Mouse (Mus musculus): ENCODE measurements around the gene Adap1.

Gene Adap1

GRCm38 (mm10) chr5:139325395-139325966 lies at the start of gene Adap1:
TSS of gene Adap1 (minus strand) at chr5:139325622.
- peak; percentile 60 to 62 for DNase-seq (ENCODE audit: low spot score in 2 of 2)

- no peak for DNase-seq (ENCODE audit: low spot score in 2 of 2)
Observed at GRCm38 (mm10) chr5:139374841-139375240, 49.4 kb upstream of the Adap1 start.

DNA sequence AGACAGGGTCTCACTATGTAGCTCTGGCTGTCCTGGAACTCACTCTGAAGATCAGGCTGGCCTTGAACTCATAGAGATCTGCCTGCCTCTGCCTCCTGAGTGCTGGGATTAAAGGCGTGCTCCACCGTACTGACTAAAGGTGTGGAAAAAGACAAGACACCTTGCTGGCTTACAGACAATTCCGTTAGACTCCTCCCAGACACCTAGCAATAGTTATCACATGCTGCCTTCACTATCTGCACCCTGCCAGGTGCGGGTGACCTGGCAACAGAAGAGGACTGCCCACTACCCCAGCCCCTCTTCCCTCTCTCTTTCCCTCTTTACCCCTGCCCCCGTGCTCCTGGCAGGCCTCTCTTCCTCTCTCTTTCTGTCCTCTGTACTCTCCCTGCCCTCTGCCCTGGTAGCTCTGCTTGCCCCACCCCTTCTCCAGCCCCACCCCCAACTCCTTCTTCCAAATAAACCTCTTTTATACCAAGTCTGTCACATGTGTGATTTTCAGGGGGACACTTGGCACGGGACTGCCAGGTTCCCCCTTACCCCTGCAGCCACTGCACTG lies 48.5 kb upstream of the Adap1 start:
- no peak for DNase-seq (ENCODE audit: low spot score in 2 of 2)

GRCm38 (mm10) chr5:139373126-139373525 lies 47.7 kb upstream of the Adap1 start:
- DNase-seq (ENCODE audit: low spot score in 2 of 2) = no peak

GRCm38 (mm10) chr5:139371631-139372401 lies 46.4 kb upstream of the Adap1 start:
- peak; percentile 90 to 92 for DNase-seq (ENCODE audit: low spot score in 2 of 2)

- no peak for DNase-seq (ENCODE audit: low spot score in 2 of 2)
Observed at GRCm38 (mm10) chr5:139371118-139371517, 45.7 kb upstream of the Adap1 start.

DNA sequence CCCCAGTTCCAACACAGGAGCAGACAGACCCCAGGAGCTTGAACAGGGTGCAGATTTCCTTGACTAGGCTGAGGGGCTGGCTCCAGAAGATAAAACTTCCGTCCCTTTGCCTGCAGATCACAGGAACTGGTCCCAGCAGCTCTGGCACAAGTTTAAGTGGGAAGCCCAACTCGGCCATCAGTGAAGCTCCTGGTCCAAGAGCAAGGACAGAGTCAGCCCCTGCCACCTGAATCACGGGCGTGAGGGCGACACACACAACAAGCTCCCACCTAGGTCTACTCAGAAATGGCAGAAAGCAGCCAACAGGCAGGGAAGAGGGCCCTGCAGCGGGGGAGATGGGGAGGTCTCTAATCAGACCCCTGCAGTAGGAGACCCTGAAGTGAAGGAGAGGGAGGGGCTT lies 44.9 kb upstream of the Adap1 start:
- DNase-seq (ENCODE audit: low spot score in 2 of 2) = no peak

GRCm38 (mm10) chr5:139368638-139369320 lies 43.4 kb upstream of the Adap1 start:
- no peak for DNase-seq (ENCODE audit: low spot score in 2 of 2)

DNA sequence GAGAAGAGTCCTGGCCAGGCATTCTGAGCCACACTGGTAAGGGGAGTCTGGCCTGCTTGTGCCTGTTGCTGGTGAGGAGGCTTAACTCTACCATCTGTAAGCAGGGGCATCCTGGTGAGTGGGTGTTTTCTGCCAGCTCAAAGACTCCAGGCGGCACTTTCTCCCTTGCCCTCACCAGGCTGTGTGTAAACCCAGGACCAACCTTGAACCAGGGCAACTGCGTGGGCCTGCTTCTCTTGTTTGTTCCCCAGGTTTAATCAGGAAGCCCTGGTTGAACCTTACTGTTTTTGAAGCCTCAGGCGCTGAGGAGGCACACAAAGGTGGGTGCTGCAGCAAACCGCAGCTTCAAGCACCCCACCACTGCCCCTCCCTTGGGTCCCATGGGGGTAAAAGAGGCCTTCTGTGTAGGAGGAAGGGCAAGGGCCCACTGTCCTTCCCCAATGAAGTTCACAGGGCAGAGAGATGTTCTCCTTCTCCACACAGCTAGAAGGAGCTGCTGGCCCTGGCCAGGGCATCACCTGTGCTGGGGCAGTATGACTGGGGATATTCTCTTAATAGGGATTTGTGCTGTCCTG lies 42.5 kb upstream of the Adap1 start:
- peak; percentile 91 to 93 for DNase-seq (ENCODE audit: low spot score in 2 of 2)

GRCm38 (mm10) chr5:139366484-139366883 lies 41.1 kb upstream of the Adap1 start:
- no peak for DNase-seq (ENCODE audit: low spot score in 2 of 2)

DNA sequence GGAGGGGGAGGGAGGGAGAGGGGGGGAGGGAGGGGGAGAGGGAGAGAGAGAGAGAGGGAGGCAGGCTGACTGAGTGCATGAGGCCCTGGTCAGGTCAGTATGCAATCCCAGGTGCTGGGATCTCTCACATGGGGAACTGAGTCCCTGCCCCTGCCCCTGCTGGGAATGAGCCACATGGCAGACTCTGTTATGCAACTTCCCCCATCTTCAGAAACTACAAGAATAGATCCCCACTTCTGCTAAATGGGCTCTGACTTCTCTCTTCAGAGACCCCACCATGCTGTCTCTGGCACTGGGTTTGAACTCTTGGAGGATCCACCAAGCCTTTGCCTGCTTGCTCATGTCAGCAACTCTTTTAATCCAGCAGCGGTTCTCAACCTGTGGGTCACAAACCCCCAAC lies 40.4 kb upstream of the Adap1 start:
- DNase-seq (ENCODE audit: low spot score in 2 of 2) = peak; percentile 53 to 62

DNA sequence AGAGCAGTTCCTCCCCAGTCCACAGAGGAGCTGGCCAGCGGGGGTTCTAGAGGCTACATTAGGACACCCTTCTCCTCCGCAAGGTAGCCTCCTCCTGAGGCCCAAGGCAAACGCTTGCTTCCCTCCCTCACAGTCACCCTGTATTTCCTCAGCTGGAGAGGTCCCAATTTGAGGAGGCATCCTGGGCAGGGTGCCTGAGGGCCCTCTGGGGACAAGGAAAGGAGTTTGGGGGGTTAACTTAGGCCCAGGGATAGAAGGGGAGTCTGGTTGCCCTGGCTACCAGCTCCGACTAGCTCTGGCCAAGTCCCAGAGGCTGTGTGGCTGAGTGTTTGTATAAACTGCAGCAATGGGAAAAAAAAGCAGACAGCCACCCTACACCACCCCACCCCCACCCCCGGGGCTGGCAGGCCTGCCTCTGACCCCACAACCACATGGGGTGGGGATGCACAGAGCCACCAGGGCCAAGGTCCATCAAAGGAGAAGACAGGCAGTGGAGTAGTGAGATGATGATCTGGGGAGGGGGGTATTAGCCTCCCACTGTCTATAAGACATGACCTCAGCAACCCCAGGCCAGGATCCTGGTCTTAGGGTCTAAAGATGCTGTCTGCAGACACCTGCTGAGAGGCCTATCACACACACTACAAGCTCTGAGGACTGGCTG lies 39.6 kb upstream of the Adap1 start:
- no peak for DNase-seq (ENCODE audit: low spot score in 2 of 2)

- peak; percentile 75 to 84 for DNase-seq (ENCODE audit: low spot score in 2 of 2)
Observed at GRCm38 (mm10) chr5:139364260-139364910, 39.0 kb upstream of the Adap1 start.

DNA sequence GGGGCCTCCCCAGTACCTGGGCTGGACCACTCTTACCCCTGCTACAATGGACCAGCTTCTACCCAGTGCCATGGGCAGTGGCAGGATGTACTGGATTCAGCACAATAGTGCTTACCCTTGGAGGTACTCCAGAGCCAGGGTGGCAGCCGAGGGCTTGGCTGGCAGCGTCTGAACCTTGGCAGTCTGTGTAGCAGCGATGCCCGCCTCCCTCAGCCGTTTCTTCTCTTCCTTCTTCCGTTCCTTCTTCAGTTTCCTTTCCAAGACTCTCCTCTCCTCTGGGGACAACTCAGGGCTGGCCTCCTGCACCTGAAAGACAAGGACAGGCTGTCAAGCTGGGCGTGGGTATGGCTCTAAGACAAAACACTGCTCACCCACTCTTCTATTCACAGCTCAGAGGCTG lies 38.4 kb upstream of the Adap1 start:
- no peak for DNase-seq (ENCODE audit: low spot score in 2 of 2)

GRCm38 (mm10) chr5:139359244-139359643 lies 33.8 kb upstream of the Adap1 start:
- no peak for DNase-seq (ENCODE audit: low spot score in 2 of 2)

GRCm38 (mm10) chr5:139358653-139359052 lies 33.2 kb upstream of the Adap1 start:
- DNase-seq (ENCODE audit: low spot score in 2 of 2) = no peak

- DNase-seq (ENCODE audit: low spot score in 2 of 2) = peak; percentile 53 to 62
Observed at GRCm38 (mm10) chr5:139355235-139355772, 29.9 kb upstream of the Adap1 start.

- no peak for DNase-seq (ENCODE audit: low spot score in 2 of 2)
Observed at GRCm38 (mm10) chr5:139353946-139354345, 28.5 kb upstream of the Adap1 start.

DNA sequence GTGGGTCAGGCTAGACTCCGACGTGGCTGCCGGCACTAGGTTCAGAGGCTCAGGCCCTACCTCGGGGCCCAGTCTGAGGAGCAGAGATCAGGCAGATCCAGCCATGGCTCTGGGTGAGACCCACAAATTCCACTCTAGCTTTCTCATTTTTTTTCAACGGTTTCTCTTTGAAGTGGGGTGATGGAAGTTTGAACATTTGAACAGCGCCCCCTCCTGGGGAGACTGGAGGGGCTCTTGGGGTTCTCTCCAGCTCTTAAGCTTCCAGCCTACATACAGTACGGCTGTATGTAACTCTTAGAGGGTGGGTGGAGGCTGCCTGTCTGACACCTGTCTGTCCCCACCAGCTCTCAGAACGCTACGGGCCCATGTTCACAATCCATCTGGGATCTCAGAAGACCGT lies 28.1 kb upstream of the Adap1 start:
- no peak for DNase-seq (ENCODE audit: low spot score in 2 of 2)

GRCm38 (mm10) chr5:139352317-139352716 lies 26.9 kb upstream of the Adap1 start, which contains the start of gene Cyp2w1:
TSS of gene Cyp2w1 (plus strand) at chr5:139352617.
- no peak for DNase-seq (ENCODE audit: low spot score in 2 of 2)

DNA sequence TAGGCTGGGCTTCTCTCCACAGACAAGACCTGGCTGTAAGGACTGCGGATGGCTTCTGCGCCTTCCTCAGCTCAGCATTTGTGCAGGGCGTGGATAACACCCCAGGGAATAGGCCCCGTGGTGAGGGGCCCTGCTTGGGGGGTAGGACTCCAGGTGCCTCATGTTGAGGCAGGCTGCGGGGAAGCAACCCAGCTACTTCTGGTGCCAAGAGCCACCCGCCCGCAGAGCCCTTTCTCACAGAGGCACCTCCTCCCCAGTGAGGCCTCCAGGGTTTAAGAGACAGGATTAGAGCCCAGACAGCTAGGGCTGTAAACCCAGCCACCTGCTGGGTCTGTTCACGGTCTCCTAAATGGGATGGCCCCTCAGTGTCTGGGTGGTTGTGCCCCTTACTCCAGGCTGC lies 26.2 kb upstream of the Adap1 start:
- no peak for DNase-seq (ENCODE audit: low spot score in 2 of 2)

Measured in spleen, postnatal 36 days (tissue).